Mouse (Mus musculus) splenic B cell, adult 2 months (primary cell): ENCODE measurements around the gene Klc2.

Experiments used
- DNase-seq: peaks from one replicate; pipeline ENCODE4 v3.0.0-alpha.2; 2011; ENCODE audit warnings: low read depth, low spot score
- H3K27me3 ChIP-seq: 2 replicates; pipeline ENCODE4 v1.6.1; 2012; ENCODE audit warnings: mild to moderate bottlenecking, low read length, moderate library complexity, mixed read lengths; ENCODE audit not compliant: control insufficient read depth, poor library complexity, insufficient read depth, severe bottlenecking
- H3K36me3 ChIP-seq: 2 replicates; pipeline ENCODE4 v1.6.1; 2012; ENCODE audit warnings: mild to moderate bottlenecking, low read length, moderate library complexity, mixed read lengths; ENCODE audit not compliant: control insufficient read depth, poor library complexity, insufficient read depth, severe bottlenecking

The Klc2 gene

GRCm38 (mm10) chr19:5117494-5118383, 621 bp downstream of the Klc2 start:
- peak; percentile 81 for DNase-seq
- H3K27me3 ChIP-seq: no peaks in the 10 kb centered on the region
- no peaks in the 10 kb centered on the region for H3K36me3 ChIP-seq

GRCm38 (mm10) chr19:5113783-5114182, 4.6 kb downstream of the Klc2 start:
- no peaks in the 10 kb centered on the region for H3K27me3 ChIP-seq
- DNase-seq: no peak
- peaks cover 1% of the 10 kb centered on the region for H3K36me3 ChIP-seq

GRCm38 (mm10) chr19:5109659-5110453, 8.5 kb downstream of the Klc2 start:
- peak; percentile 41 for DNase-seq
- H3K27me3 ChIP-seq: no peaks in the 10 kb centered on the region
- peaks cover 1% of the 10 kb centered on the region for H3K36me3 ChIP-seq

GRCm38 (mm10) chr19:5108702-5109101, 9.7 kb downstream of the Klc2 start:
- no peak for DNase-seq
- Histone ChIP-seq H3K36me3 (peaks cover 1% of the 10 kb centered on the region), H3K27me3 (no peaks in the 10 kb centered on the region)

GRCm38 (mm10) chr19:5108271-5108575, 10.1 kb downstream of the Klc2 start:
- Histone ChIP-seq H3K27me3 (no peaks in the 10 kb centered on the region), H3K36me3 (peaks cover 3% of the 10 kb centered on the region)
- DNase-seq: no peak

GRCm38 (mm10) chr19:5107556-5108270, 10.6 kb downstream of the Klc2 start:
- H3K36me3 ChIP-seq: peaks cover 3% of the 10 kb centered on the region
- DNase-seq: no peak
- H3K27me3 ChIP-seq: no peaks in the 10 kb centered on the region

- Histone ChIP-seq H3K27me3 (no peaks in the 10 kb centered on the region), H3K36me3 (peaks cover 1% of the 10 kb centered on the region; the same call in 1 of the 2 replicates)
- peak; percentile 99 for DNase-seq
Measured at GRCm38 (mm10) chr19:5106731-5107191, 11.6 kb downstream of the Klc2 start, which contains the start of gene Rab1b. Gene Rab1b, minus strand, starts transcription at chr19:5107072.

GRCm38 (mm10) chr19:5106074-5106473, 12.3 kb downstream of the Klc2 start:
- peaks cover 1% of the 10 kb centered on the region; the same call in 1 of the 2 replicates for H3K36me3 ChIP-seq
- DNase-seq: no peak
- no peaks in the 10 kb centered on the region for H3K27me3 ChIP-seq

- peak; percentile 42 for DNase-seq
Measured at GRCm38 (mm10) chr19:5098363-5099143, 19.8 kb downstream of the Klc2 start, which contains the start of gene Cnih2. Gene Cnih2, minus strand, starts transcription at chr19:5098521.

GRCm38 (mm10) chr19:5097521-5098362, 20.6 kb downstream of the Klc2 start:
- H3K36me3 ChIP-seq: peaks cover 3% of the 10 kb centered on the region; the same call in 1 of the 2 replicates
- peaks cover 3% of the 10 kb centered on the region; the same call in 1 of the 2 replicates for H3K27me3 ChIP-seq
- DNase-seq: no peak

More at GRCm38 (mm10) chr19:5098363-5099143, 19.8 kb downstream of the Klc2 start, which contains the start of gene Cnih2:
- Histone ChIP-seq H3K36me3 (peaks cover 4% of the 10 kb centered on the region), H3K27me3 (peaks cover 3% of the 10 kb centered on the region; the same call in 1 of the 2 replicates)

- no peak for DNase-seq
- peaks cover 3% of the 10 kb centered on the region; the same call in 1 of the 2 replicates for H3K36me3 ChIP-seq
- H3K27me3 ChIP-seq: peaks cover 3% of the 10 kb centered on the region; the same call in 1 of the 2 replicates
Measured at GRCm38 (mm10) chr19:5095887-5096474, 22.4 kb downstream of the Klc2 start.

- DNase-seq: no peak
- 0 out of 2 replicates have a peak, but pooled peaks cover 1% of the 10 kb centered on the region for H3K36me3 ChIP-seq
Measured at GRCm38 (mm10) chr19:5094746-5095417, 23.5 kb downstream of the Klc2 start.

More at GRCm38 (mm10) chr19:5094746-5095417, 23.5 kb downstream of the Klc2 start:
- peaks cover 3% of the 10 kb centered on the region; the same call in 1 of the 2 replicates for H3K27me3 ChIP-seq
